Mouse (Mus musculus) G1E (cell line): Measurements from ENCODE around the gene Aqp9. TPM values are rescaled to one million over a fixed set of nuclear protein-coding genes. Genes with fewer than 3 reads are reported as not detected.

Source experiments
- ATAC-seq: 2 replicates; pipeline ENCODE4 v1.8.0; 2016; ENCODE audit warnings: mild to moderate bottlenecking; ENCODE audit not compliant: insufficient number of reproducible peaks, poor library complexity, low FRiP score, severe bottlenecking; ENCODE audit errors: extremely low read depth
- DNase-seq: peaks from one replicate; pipeline ENCODE4 v3.0.0; 2012; ENCODE audit warnings: low spot score
- H3K27me3 ChIP-seq: 2 replicates; pipeline ENCODE4 v1.6.1; 2012; ENCODE audit warnings: mild to moderate bottlenecking, low read length, inconsistent platforms; ENCODE audit not compliant: insufficient read depth
- H3K36me3 ChIP-seq: replicated peaks from 2 replicates; pipeline ENCODE3; 2012; ENCODE audit warnings: mild to moderate bottlenecking, inconsistent platforms
- H3K4me1 ChIP-seq: 2 replicates; pipeline ENCODE4 v1.6.1; 2012; ENCODE audit warnings: low read depth, low read length, inconsistent platforms, mixed read lengths; ENCODE audit not compliant: insufficient read depth
- H3K4me3 ChIP-seq: 2 replicates; pipeline ENCODE4 v1.5.1; 2012; ENCODE audit warnings: low read depth, mild to moderate bottlenecking, inconsistent platforms, low read length, moderate library complexity, mixed read lengths
- H3K9me3 ChIP-seq: replicated peaks from 2 replicates; pipeline ENCODE4 v1.6.1; 2012; ENCODE audit warnings: inconsistent platforms
- CTCF ChIP-seq: IDR thresholded peaks from 2 replicates; pipeline ENCODE4 v1.5.1; 2012; ENCODE audit warnings: low read depth, low read length, inconsistent platforms, mixed read lengths
- GATA1 ChIP-seq: IDR thresholded peaks from 2 replicates; pipeline ENCODE4 v1.6.1; 2012; ENCODE audit warnings: borderline replicate concordance, low read length, inconsistent platforms, mixed read lengths
- GATA2 ChIP-seq: IDR thresholded peaks from 2 replicates; pipeline ENCODE4 v1.6.1; 2012; ENCODE audit warnings: low read depth, low read length, inconsistent platforms, borderline replicate concordance
- POLR2AphosphoS5 ChIP-seq: IDR thresholded peaks from 2 replicates; pipeline ENCODE4 v1.6.1; 2012; ENCODE audit warnings: low read depth, low read length, inconsistent platforms; ENCODE audit not compliant: insufficient replicate concordance
- TAL1 ChIP-seq: conservative IDR thresholded peaks from 2 replicates; pipeline ENCODE4 v1.6.1; 2012; ENCODE audit warnings: low read depth, low read length, inconsistent platforms, mixed read lengths
- polyA plus RNA-seq: library from polyadenylated mRNA; stranded (reverse); fragments of >175 nt; gene quantifications from 2 replicates; pipeline ENCODE4 v1.2.3, GENCODE M21; 2012
- total RNA-seq, 2 experiments: library from RNA; stranded (forward) in 1 of 2; stranded (reverse) in 1 of 2; fragments of 200-1000 nt in 1 of 2; fragments of >200 nt in 1 of 2; fragmentation: Nextera tagmentation in 1 of 2; gene quantifications; 2 replicates each; pipeline ENCODE4 v1.2.3; 2014 to 2017

Gene Aqp9
- total and polyA plus RNA-seq, 3 experiments: 0.05 to 4.9 (median 2.2) TPM

DNA sequence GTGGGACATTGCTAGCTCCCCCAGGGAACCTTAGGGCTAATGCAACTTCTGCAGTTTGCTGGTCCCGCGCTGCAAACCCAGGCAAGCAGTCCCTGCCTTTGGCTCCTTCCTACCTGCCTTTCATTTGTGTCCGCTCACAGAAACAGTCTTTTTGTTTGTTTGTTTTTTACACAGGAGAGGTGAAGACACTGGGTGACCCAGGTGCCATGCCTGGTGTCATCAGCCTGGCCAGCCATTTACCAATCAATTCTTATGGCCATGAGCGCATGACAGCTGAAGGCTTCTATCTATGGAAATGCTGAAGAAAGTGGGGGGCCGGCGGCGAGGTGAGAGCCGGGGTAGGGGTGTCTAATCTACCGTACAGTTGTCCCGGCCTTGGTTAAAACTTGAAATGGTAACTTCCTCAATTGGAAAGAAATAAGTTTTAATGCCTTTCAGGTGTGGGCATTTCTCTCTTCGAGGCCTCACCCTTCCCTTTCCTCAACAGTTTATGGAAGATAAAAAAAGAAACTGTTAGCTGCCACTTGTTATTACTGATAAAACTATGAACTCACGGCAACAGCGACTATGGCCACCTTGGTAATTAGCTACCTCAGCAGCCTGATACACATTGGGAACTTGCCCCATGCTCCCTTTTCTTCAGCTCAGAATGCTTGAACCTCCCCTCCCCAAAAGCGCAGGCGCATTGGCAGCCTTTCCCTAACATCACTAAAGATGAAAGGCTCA is 10.4 kb downstream of the Aqp9 start:
- H3K9me3 ChIP-seq: no peaks in the 10 kb centered on the region
- no peak for TF ChIP-seq GATA1
- no peak for TF ChIP-seq CTCF
- TF ChIP-seq POLR2AphosphoS5: no peak
- no peak for TF ChIP-seq TAL1
- TF ChIP-seq GATA2: no peak
- peak overlapping the region; percentile 48; the same call in 1 of the 2 replicates for H3K4me3 ChIP-seq
- no peaks in the 10 kb centered on the region for H3K27me3 ChIP-seq
- no peaks in the 10 kb centered on the region for H3K36me3 ChIP-seq
- DNase-seq: no peak
- H3K4me1 ChIP-seq: peaks cover 67% of the 10 kb centered on the region
- peak; percentile 37 for ATAC-seq

DNA sequence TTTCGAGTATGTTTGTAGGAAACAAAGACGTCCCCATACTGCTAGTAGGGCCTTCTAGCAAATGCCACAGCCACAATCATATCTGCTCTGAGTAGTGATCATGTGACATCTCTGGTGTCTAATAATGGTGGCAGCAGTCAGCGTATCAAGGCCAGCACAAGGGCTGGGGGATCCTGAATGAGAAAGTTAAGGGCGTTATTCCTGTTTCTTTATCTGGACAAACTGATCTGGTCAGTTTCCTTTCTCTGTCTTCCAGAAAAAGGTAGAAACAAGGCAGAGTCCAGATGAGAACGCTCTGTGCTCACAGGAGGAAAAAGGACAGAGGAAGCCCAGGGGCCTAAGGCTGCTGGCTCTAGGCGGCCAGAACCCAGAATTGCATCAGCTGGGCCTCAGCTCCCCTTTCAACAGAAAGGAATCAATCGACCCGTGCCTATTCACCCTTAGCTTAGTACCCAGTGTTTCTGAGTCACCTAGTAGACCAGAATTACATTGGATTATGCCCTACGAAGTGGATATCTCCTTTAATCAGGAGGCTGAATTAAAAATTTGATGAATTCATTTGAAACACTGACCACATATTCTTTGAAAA is 11.9 kb downstream of the Aqp9 start:
- no peak for DNase-seq
- Histone ChIP-seq H3K27me3 (no peaks in the 10 kb centered on the region), H3K9me3 (no peaks in the 10 kb centered on the region), H3K4me3 (no peak overlapping the region; the same call in 1 of the 2 replicates), H3K4me1 (peaks cover 62% of the 10 kb centered on the region), H3K36me3 (no peaks in the 10 kb centered on the region)
- ATAC-seq: 0 out of 2 replicates have a peak, but pooled peaks have one; percentile 22
- TF ChIP-seq GATA1: no peak
- no peak for TF ChIP-seq POLR2AphosphoS5
- no peak for TF ChIP-seq TAL1
- TF ChIP-seq CTCF: no peak
- TF ChIP-seq GATA2: no peak

DNA sequence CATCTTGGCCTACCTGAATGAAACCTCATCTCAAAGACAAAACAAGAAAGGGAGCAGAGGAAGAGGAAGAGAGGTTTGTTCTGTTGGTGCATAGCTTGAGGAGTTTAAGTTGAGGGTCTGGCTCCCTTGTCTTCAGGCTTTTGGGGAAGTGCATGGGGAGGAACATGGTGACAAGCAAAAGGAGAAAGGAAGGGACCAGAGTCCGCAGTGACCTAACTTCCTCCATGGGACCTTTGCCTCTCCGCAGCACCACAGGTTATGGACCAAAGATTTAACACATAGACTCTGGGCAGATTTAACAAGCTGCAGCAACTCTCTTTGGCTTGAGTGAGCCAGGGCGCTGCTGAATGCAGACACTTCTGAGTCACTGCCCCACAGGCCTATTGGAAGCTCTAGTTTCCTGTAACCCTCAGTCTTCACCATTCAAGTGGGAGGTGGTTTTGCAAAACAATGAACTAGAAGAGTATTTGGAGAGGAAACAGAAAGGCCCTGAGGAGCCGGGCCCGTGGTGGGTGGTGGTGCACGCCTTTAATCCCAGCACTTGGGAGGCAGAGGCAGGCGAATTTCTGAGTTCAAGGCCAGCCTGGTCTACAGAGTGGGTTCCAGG is 13.0 kb downstream of the Aqp9 start:
- ATAC-seq: no peak
- Histone ChIP-seq H3K4me1 (peaks cover 63% of the 10 kb centered on the region), H3K4me3 (no peak overlapping the region)

DNA sequence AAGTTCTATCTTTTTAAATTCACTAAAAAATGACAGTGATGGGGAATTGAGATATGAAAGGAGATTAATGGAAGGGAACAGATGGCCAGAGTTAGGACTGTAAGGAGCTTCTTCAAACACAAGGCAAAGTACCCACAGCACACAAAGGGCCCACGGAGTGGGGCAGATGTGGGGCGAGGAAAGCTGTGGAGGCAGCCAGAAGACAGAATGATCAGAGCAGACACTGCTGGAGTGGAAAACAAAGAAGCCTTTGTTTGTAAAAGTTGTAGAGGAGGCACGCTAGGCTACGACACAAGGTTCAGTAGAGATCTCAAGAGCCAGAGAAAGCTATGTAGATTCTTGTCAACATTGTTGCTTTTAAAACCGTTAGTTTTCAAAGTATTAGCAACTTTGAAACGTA is 17.1 kb downstream of the Aqp9 start:
- TF ChIP-seq GATA2 (no peak), POLR2AphosphoS5 (no peak), TAL1 (no peak), CTCF (no peak), GATA1 (no peak)
- Histone ChIP-seq H3K4me1 (peaks cover 25% of the 10 kb centered on the region), H3K36me3 (no peaks in the 10 kb centered on the region), H3K9me3 (no peaks in the 10 kb centered on the region), H3K4me3 (no peak overlapping the region), H3K27me3 (no peaks in the 10 kb centered on the region)
- DNase-seq (no peak), ATAC-seq (no peak)

More for the DNA sequence above, 13.0 kb downstream of the Aqp9 start:
- Histone ChIP-seq H3K27me3 (no peaks in the 10 kb centered on the region), H3K9me3 (no peaks in the 10 kb centered on the region), H3K36me3 (no peaks in the 10 kb centered on the region)
- no peak for TF ChIP-seq GATA1
- TF ChIP-seq TAL1: no peak
- TF ChIP-seq CTCF: no peak
- TF ChIP-seq GATA2: no peak
- TF ChIP-seq POLR2AphosphoS5: no peak
- no peak for DNase-seq

DNA sequence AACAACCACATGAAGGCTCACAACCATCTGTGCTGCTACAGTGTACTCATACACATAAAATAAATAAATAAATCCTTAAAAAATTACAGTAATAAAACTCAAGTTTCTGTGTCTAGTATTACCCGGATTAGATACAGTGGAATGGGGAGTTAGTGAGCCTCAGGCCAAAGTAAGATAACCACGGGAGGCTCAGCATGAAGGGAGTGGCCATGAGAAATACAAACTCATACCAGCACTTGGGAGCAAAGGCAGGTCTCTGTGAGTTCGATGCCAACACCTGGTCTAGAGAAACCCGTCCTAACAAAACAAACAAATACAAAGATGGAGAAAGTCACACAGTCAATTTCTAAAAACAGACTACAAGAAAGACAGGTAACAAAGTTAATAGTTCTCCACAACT is 18.3 kb downstream of the Aqp9 start:
- Histone ChIP-seq H3K4me1 (peaks cover 19% of the 10 kb centered on the region), H3K27me3 (no peaks in the 10 kb centered on the region), H3K4me3 (no peak overlapping the region), H3K9me3 (no peaks in the 10 kb centered on the region), H3K36me3 (no peaks in the 10 kb centered on the region)
- ATAC-seq (no peak), DNase-seq (no peak)
- no peak for TF ChIP-seq POLR2AphosphoS5
- TF ChIP-seq CTCF: no peak
- no peak for TF ChIP-seq GATA1
- TF ChIP-seq GATA2: no peak

DNA sequence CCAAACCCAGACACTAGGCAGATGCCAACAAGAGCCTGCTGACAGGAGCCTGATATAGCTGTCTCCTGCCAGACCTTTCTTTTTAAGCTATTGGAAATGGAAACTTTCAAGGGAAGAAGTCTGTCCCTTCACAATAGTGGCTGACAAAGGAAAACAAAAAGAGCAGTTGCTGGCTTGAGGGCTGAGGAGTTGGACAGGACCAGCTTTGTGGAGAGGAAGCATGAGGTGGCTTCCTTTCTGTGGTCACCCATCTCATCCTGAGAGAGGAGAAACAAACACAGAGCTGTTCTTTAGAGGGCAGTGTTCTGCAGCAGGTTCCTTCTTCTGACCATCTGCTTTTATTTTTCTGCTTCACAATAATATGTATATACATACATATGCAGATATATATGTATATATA is 19.6 kb downstream of the Aqp9 start:
- Histone ChIP-seq H3K4me1 (peaks cover 16% of the 10 kb centered on the region), H3K4me3 (no peak overlapping the region)
- no peak for ATAC-seq

More for the DNA sequence above, 19.6 kb downstream of the Aqp9 start:
- no peaks in the 10 kb centered on the region for H3K36me3 ChIP-seq
- no peak for DNase-seq
- no peak for TF ChIP-seq TAL1
- no peak for TF ChIP-seq CTCF
- TF ChIP-seq POLR2AphosphoS5: no peak
- no peak for TF ChIP-seq GATA2
- no peak for TF ChIP-seq GATA1
- H3K9me3 ChIP-seq: no peaks in the 10 kb centered on the region
- no peaks in the 10 kb centered on the region for H3K27me3 ChIP-seq
